Mouse (Mus musculus) right cerebral cortex, postnatal 10 days (tissue): ENCODE measurements around the gene Polr2h.
"Not testable (repeated sequence)": the region's sequence is repeated elsewhere in the genome, so short reads cannot be mapped to it uniquely, and the experiment has no call there.

Experiments used
- DNase-seq, 2 experiments: peaks; one replicate each; pipeline ENCODE4 v3.0.0; 2021; ENCODE audit warnings: low spot score in 2 of 2

Polr2h gene

DNA sequence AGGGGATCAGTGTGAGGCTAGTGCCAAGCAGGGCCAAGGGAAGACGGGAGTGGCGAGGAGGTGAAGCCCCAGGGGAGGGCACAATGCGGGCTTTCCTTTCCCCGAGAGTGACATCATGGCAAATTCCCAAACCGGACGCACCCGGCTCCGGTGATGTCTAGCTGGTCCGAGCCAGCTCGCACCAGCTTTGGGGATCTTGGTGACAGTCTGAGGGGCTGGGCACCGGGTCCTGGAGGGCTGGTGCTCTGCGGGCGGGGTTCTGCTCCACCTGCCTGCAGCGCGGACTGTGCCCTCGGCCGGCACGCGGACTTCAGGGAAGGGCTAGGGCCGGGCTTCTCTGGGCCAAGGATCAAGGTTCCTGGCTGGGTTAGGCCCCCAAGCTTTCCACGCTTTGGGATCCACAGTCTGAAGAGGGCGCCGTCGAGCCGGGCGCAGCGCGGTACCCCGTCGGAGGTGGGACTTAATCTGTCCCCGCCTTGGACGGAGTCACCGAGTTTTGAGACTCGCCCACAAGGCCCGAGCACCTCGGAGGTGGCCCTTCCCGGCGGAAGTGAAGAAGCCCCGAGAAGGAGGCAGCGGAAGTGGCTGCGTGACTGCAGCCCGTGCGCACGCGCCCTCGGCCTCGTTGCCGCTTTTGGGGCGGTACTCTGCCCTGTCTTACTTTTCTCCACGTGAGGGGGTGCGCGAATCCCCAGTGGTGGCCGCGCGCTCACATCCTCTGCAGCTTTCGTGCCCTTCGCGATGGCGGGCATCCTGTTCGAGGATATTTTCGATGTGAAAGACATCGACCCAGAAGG, at the start of gene Polr2h, which contains the start of gene Clcn2:
Gene Polr2h (plus strand): TSS at position 485 of the 797 bp plus-strand sequence.
Gene Clcn2 (minus strand): TSS at position 566 of the 797 bp plus-strand sequence.
- DNase-seq = peak; percentile 98

DNA sequence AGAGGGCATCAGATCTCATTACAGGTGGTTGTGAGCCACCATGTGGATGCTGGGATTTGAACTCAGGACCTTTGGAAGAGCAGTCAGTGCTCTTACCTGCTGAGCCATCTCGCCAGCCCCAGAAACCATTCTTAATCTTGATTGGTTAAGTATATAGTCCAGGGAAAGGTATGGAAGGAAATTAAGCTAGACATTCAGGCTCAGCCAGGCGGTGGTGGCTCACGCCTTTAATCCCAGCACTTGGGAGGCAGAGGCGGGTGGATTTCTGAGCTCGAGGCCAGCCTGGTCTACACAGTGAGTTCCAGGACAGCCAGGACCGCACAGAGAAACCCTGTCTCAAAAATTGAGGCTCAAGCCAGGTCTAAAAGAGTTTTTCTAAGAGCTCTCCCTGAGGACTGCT, 49.5 kb upstream of the Polr2h start, which contains the start of gene Eif4g1:
Gene Eif4g1 (plus strand): TSS at position 301 of the 400 bp plus-strand sequence.
- DNase-seq = not testable (repeated sequence)

DNA sequence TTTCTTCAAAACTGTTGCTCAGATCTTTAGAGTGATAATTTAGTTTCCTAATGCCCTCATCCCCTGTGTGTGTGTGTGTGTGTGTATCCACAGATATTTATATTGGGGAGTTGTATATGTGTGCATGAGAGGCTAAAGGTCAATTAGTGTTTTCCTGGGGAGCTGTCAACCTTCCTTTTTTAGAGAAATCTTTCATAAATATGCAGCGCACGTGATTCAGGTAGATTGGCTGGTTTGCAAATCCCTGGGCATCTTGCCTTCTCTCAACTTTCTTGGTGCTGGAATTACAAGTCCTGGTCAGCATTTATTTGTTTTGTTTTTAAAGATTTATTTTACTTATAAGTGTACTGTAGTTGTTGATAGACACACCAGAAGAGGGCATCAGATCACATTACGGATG, 47.2 kb upstream of the Polr2h start:
- no peak for DNase-seq

DNA sequence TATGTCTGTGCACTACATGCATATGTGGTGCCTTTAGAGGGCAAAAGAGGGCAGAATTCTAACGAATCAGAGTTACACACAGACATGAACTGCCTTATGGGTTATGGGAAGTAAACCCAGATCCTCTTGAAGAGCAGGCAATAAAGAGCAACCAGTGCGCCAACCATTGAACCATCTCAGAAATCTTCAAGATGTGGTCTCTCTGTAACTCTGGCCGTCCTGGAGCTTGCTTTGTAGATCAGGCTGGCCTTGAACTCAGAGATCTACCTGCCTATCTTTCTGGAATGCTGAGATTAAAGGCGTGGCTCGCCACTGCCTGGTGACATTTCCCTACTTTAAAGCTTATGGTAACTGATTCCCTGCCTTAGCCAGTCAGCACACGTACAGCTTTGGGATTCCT, 45.6 kb upstream of the Polr2h start:
- DNase-seq = no peak

DNA sequence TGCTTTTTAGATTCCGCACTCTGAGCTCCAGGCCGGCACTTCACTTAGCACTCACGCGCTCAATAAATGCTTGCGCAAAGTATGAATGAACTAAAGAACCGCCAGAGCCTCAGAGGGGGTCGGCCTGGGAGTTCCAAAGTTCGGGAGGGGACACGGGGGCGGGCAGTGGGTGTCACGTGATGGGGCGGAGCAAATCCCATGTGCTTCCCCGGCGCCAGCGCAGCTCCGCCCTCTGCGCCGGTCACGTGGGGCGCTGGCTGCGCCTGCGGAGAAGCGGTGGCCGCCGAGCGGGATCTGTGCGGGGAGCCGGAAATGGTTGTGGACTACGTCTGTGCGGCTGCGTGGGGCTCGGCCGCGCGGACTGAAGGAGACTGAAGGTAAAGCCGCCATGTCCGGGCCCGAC, 45.0 kb upstream of the Polr2h start:
- DNase-seq = peak; percentile 98

DNA sequence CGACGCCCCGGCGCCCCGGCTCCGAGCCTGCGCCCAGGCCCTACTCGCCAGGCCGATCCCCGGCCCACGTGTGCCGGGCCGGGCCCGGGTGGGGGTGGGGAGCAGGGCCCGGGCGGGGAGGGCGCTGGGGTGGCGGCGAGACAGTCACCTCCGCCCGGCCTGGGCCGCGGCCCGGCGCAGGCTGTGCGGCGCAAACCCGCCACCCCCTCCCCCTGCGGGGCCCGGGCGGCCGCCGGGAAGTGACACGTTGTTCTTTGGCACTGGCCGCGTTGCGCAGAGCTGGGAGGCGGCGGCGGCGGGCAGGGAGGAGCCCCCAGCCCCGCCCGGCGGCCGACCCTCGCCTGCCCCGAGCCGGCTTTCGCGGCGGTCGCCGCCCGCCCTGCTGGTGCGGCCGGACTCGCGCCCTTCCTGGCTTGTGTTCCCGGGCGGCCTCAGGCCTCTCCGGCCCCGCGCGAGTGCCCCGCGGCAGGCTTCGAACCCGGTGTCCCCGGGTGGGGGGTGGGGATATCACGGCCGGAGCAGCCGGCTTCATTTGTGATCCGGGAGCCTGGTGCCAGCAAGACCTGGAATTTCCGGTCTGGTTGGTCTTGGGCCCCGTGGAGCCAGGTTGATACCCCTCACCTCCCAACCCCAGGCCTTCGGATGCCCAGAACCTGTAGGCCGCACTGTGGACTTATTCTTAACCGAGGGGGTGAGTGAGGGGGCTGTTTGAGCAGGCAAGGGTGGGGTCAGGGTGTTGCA, 44.3 kb upstream of the Polr2h start:
- peak; percentile 61 to 62 for DNase-seq

DNA sequence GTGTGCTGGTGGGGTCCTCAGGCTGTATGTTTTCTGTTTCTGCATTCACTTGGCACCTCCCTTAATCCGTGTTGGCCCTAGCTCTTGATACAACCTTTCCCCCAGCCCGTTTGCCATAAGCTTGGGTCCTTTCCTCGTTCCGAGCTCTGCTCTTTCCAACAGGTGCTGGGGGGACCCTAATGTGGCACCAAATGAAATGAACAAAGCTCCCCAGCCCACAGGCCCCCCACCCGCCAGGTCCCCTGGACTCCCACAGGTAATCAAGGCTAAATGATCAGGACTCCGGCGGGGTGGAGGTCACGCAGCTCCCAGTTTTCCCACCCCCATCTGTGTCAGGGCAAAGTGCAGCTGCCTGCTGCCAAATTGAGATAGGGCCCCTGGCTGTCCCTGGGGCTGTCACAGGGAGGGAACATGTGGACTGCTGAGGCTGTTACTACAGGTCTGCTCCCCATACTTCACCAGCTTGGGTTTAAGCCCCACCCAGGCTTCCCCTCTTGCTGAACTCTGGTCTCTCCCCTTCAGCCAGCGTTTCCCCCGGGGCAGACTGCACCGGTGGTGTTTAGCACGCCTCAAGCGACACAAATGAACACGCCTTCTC, 43.7 kb upstream of the Polr2h start:
- no peak for DNase-seq

DNA sequence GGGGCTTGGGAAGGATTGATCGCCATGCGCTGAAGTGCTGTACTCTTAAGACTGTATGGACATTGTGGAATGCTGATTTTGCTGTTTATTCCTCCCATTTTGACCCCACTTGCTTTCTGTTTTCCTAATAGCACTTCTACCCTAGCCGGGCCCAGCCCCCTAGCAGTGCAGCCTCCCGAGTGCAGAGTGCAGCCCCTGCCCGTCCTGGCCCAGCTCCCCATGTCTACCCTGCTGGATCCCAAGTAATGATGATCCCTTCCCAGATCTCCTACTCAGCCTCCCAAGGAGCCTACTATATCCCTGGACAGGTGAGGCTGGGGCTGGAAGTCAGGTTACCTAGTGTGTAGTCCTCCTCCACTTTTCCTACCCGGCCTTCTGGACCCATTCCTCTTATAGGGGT, 42.3 kb upstream of the Polr2h start:
- no peak for DNase-seq

DNA sequence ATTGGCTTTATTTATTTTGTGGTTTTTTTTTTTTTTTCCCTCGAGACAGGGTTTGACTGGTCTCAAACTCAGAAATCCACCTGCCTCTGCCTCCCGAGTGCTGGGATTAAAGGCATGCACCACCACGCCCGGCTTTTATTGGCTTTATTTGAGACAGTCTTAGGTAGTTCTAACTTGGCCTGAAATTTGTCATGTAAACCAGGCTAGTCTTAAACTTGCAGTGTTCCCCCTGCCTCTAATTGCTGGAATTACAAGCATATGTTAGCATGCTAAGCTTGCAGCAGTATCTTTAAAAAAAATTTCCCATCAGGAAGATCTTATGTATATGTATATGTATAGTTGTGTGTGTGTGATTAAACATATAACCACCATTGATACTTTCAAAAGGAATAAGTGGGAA, 40.8 kb upstream of the Polr2h start:
- DNase-seq = no peak

DNA sequence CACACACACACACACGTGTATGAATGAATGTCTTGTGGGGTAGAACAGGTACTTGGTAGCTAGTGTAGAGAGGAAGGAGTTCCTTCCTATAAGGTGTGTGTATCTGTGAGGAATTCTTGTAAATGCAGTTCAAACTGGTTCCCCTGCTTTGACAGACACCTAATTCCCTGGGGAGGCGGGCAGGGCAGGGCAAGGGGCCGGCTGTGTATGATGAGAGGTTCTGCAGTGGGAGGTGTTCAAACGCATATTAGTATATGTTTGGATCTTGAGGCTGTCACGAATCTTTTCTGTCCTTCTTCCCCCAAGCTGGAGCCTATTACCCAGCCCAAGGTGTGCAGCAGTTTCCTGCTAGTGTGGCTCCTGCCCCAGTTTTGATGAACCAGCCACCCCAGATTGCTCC, 40.1 kb upstream of the Polr2h start:
- DNase-seq = no peak

DNA sequence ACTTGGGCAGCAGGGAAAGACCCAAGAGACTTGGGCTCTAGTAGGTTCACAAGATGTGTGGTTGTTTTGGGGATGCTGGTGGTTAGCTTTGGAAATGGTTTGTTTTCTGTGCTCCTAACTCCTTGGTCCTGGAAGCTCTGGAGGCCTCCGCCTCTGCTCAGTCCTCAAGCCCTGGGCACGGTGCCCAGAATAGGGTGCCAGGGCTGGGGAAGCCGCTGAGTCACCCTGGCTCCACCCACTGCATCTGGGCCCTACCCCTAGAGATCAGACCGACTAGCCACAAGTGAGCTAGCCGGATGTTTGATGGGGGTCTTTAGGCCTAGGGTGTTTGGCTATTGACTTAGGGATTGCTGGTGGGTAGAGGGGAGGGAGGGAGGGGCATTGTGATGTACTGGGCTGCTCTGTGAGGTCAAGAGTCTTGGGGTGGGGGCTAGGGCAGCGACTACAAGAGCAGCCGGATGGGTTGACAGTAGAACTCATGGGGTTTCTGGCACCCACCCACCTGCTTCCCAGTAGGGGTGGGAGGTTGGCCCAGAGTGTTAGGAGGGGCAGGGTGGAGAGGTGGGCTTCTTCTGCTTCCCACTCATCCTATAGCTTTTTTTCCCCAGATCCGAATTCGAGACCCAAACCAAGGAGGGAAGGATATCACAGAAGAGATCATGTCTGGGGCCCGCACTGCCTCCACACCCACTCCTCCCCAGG, 39.3 kb upstream of the Polr2h start:
- peak; percentile 70 to 74 for DNase-seq

DNA sequence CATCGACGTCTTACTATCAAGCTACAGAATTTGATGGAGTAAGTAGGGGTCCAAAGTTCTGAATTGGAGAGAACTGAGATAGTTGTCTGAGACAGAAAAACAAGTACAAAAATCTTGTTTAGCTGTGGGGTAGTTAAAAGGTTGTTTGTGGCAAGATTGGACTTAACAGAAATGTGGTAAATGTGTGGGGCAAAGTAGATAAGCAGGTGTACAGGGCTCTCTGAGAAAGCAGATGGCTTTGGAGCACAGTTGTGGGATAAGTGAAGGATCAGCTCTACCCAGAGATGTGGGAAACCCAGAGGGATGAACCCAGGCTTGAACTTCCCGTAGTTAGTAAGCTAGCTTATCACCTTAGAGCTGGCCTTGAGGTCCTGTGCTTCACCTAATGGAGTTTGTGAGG, 26.7 kb upstream of the Polr2h start:
- DNase-seq = no peak

DNA sequence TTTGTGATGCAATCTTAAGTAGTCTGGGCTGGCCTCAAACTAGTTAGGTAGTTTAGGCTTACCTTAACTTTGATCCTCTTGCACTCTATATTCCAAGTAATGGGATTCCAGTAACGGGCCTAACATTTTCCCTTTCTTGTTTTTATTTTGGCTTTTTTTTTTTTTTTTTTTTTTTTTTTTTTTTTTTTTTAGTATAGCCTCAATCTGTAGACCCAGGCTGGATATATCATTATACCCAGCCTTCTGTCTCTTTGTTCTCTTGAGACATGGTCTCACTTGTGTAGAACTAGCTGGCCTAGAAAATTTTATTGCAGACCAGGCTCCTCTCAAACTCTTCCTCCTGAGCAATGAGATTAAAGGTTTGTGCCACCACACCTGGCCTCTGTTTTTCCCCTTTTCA, 25.8 kb upstream of the Polr2h start:
- no peak for DNase-seq

DNA sequence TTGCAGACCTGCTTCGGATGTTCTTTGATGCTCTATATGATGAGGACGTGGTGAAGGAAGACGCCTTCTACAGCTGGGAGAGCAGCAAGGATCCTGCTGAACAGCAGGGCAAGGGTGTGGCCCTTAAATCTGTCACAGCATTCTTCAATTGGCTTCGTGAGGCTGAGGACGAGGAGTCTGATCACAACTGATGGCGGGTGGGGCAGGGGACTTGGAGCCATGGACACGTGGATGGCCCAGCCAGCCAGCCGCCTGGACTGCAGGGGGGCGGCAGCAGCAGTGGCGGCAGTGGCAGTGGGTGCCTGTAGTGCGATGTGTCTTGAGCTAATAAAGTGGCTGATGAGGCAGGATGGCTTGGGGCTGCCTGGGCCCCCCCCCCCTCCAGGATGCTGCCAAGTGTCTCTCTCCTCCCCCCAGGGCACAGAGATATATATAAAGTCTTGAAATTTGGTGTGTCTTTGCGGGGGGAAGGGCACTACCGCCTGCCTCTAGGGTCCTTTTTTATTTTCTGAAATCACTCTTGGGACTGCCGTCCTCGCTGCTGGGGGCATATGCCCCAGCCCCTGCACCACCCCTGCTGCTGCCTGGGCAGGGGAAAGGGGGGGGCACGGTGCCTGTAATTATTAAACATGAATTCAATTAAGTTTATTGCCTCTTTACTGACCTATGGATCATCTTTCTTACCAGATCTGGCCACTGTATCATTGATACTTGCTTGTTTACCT, 25.1 kb upstream of the Polr2h start:
- DNase-seq = peak in 1 of 2 experiments; percentile 53

DNA sequence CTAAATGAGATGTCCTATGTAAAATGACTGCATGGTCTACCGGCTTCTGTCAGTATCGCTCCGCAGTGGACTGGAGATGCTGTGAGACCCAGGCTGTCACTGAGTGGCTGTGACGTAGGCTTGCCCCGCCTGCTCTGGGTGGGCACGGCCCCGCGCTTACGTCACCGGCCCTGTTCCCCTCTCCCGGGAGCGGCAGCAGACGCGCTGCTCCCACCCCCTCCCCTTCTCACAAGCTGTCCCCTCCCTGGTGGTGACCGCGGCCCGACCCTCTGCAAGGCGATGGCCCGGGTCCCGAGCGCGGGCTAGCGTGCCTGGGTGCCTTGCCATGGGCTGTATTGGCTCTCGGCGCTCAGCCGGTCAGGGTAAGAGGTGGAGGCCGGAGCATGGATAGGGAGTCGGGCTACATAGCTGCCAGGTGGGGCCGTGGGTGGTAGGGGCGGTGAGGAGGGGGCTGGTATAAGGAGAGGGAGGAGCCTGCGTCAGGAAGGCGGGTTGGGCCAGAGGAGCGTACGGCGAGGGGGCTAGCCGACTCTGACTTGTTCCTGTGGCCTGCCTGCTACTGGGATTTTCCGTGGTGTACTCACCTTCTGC, 24.3 kb upstream of the Polr2h start, which contains the start of gene Fam131a:
Gene Fam131a (plus strand): TSS at position 131 of the 591 bp plus-strand sequence.
- DNase-seq = peak; percentile 97 to 98

DNA sequence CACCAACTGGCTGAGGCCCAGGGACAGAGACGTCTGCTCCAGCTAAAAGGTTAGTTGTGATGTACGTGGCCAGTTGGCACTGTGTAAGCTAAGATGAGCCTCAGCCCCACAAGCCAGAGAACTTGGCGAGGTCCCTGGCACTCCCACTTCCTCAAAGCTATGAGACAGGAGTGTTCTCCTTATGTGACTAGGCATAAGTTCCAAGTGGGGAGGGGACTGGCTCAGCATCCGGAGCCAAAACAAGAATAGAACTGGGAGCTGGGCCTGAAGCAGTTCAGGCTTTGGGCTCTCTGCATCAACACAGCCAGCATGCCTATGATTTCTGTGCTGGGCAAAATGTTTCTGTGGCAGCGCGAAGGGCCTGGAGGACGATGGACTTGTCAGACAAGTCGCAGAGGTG, 22.7 kb upstream of the Polr2h start:
- peak; percentile 86 to 92 for DNase-seq

DNA sequence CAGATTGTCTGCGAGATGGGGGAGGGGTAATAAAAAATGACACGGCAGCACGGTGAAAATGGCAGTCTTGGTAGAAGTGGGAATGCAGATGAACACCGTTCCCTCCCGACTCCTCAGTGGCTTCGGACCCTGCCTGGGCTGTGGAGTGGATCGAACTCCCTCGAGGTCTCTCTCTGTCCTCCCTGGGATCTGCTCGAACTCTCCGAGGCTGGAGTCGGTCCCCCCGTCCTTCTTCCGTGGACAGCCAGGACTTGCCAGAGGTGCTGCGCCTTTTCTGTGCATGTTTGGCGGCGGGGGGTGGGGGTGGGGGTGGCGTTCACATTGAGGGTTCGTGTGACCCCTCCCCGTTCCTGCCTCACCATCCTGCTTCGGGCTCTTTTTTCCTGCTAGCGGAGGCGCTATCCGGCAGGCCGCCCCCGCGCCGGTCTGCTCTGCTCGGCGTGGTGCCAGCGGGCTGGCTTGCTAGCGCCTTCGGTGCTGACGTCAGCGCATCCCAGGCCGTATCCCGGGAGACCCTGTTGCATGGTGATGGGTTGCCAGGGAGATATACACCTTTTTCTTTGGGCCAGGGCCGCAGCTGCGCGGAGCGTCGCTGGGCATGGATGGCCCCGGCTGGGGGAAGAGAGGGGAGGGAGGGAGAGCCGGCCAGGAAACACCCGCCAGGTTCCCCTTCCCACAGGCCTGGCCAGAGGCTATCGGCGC, 21.7 kb upstream of the Polr2h start:
- peak; percentile 99 for DNase-seq

DNA sequence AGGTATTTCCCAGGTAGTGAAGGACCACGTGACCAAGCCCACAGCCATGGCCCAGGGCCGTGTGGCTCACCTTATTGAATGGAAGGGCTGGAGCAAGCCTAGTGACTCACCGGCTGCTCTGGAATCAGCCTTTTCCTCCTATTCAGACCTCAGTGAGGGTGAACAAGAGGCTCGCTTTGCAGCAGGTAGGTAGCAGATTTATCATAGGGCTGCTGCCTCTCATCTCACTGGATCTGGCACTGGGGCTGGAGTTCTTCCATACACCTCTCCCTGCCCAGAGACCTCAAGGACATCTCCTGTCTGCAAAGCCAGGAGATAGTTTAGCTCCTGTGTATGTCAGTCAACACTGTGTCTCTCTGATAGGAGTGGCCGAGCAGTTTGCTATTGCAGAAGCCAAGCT, 18.2 kb upstream of the Polr2h start:
- DNase-seq = no peak

DNA sequence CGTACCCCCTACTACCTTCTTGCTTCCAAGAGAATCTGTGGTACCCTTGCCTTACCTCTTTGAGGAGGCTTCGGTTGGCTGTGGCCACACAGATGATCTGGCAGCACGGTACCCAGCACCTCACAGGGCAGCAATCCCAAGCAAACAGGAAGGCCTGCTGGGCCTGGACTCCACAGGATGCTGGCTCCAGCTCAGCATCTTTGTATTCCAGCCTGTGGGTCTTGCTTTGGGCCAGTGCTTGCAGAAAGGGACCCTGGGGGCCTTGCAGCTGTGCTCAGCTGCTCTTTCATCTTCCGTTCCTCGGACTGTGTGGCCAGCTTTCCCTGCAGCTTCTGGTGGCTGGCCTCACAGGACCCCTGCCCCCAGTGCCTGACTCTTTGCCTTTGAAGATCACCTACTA, 17.4 kb upstream of the Polr2h start:
- DNase-seq = peak; percentile 35 to 57

DNA sequence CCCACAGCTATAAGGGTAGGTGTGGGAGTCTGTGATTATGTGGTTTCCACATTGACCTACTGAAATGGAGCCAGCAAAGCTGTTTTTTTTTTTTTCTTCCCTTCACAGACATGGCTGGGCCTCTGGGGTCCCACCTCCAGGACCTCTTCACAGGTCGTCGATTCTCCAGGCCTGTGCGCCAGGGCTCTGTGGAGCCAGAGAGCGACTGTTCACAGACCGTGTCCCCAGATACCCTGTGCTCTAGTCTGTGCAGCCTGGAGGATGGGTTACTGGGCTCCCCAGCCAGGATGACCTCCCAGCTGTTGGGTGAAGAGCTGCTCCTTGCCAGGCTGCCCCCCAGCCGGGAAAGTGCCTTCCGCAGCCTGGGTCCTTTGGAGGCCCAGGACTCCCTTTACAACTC, 16.1 kb upstream of the Polr2h start:
- DNase-seq = peak in 1 of 2 experiments; percentile 39
